Mouse (Mus musculus): ENCODE data around the gene Dcst1. TPM values are rescaled to one million over a fixed set of nuclear protein-coding genes. Genes with fewer than 3 reads are reported as not detected.
A peak's percentile ranks its signal among the peaks of the same experiment; 100 is the strongest.

The Dcst1 gene
- not detected in 2 replicates for polyA plus RNA-seq (2012; ENCODE audit: insufficient read depth, insufficient read length, missing spikeins)

GRCm38 (mm10) chr3:89365153-89365485 is at the start of gene Dcst1:
TSS of gene Dcst1 (minus strand) at chr3:89365253.
- Histone ChIP-seq H3K4me3 (ENCODE audit: insufficient read depth, low read length) (no peak within 1 kb of the TSS), H3K4me1 (ENCODE audit: control insufficient read depth, insufficient read depth, low read length) (peaks cover 4% of the 10 kb centered on the region), H3K27ac (ENCODE audit: insufficient read depth, low read depth, low read length) (no peak within 1 kb of the TSS)
- TF ChIP-seq POLR2A (IDR thresholded peaks at IDR 0.05; ENCODE audit: borderline replicate concordance, low read depth, low read length) (no peak), CTCF (IDR thresholded peaks at IDR 0.05; ENCODE audit: low read depth, low read length) (no peak)

- Histone ChIP-seq H3K4me3 (ENCODE audit: insufficient read depth, low read length) (peak within 1 kb of the TSS; percentile 79), H3K4me1 (ENCODE audit: control insufficient read depth, insufficient read depth, low read length) (peaks cover 11% of the 10 kb centered on the region), H3K27ac (ENCODE audit: insufficient read depth, low read depth, low read length) (peak within 1 kb of the TSS; percentile 31; the same call in 1 of the 2 replicates)
- TF ChIP-seq CTCF (IDR thresholded peaks at IDR 0.05; ENCODE audit: low read depth, low read length) (no peak), POLR2A (IDR thresholded peaks at IDR 0.05; ENCODE audit: borderline replicate concordance, low read depth, low read length) (no peak)
Measured at GRCm38 (mm10) chr3:89411490-89412393, 46.7 kb upstream of the Dcst1 start, which contains the start of gene Flad1. TSS of gene Flad1 (minus strand) at chr3:89411870.

- no peak overlapping the region for H3K27ac ChIP-seq (ENCODE audit: insufficient read depth, low read depth, low read length)
- peak overlapping the region; percentile 79 for H3K4me3 ChIP-seq (ENCODE audit: insufficient read depth, low read length)
Measured at GRCm38 (mm10) chr3:89410864-89411263, 45.8 kb upstream of the Dcst1 start.

GRCm38 (mm10) chr3:89409701-89410100 is 44.6 kb upstream of the Dcst1 start:
- peaks cover 5% of the 10 kb centered on the region for H3K4me1 ChIP-seq (ENCODE audit: control insufficient read depth, insufficient read depth, low read length)
- H3K27ac ChIP-seq (ENCODE audit: insufficient read depth, low read depth, low read length) = no peak overlapping the region
- no peak overlapping the region for H3K4me3 ChIP-seq (ENCODE audit: insufficient read depth, low read length)
- TF ChIP-seq POLR2A (IDR thresholded peaks at IDR 0.05; ENCODE audit: borderline replicate concordance, low read depth, low read length) (no peak), CTCF (IDR thresholded peaks at IDR 0.05; ENCODE audit: low read depth, low read length) (no peak)

More at GRCm38 (mm10) chr3:89410864-89411263, 45.8 kb upstream of the Dcst1 start:
- TF ChIP-seq CTCF (IDR thresholded peaks at IDR 0.05; ENCODE audit: low read depth, low read length) = no peak
- no peak for TF ChIP-seq POLR2A (IDR thresholded peaks at IDR 0.05; ENCODE audit: borderline replicate concordance, low read depth, low read length)
- peaks cover 5% of the 10 kb centered on the region for H3K4me1 ChIP-seq (ENCODE audit: control insufficient read depth, insufficient read depth, low read length)

- Histone ChIP-seq H3K27ac (ENCODE audit: insufficient read depth, low read depth, low read length) (no peak overlapping the region), H3K4me1 (ENCODE audit: control insufficient read depth, insufficient read depth, low read length) (peaks cover 5% of the 10 kb centered on the region), H3K4me3 (ENCODE audit: insufficient read depth, low read length) (no peak overlapping the region)
- no peak for TF ChIP-seq CTCF (IDR thresholded peaks at IDR 0.05; ENCODE audit: low read depth, low read length)
- no peak for TF ChIP-seq POLR2A (IDR thresholded peaks at IDR 0.05; ENCODE audit: borderline replicate concordance, low read depth, low read length)
Measured at GRCm38 (mm10) chr3:89408448-89408847, 43.4 kb upstream of the Dcst1 start.

- Histone ChIP-seq H3K4me1 (ENCODE audit: control insufficient read depth, insufficient read depth, low read length) (peaks cover 5% of the 10 kb centered on the region), H3K4me3 (ENCODE audit: insufficient read depth, low read length) (no peak overlapping the region), H3K27ac (ENCODE audit: insufficient read depth, low read depth, low read length) (no peak overlapping the region)
- TF ChIP-seq CTCF (IDR thresholded peaks at IDR 0.05; ENCODE audit: low read depth, low read length) = no peak
- TF ChIP-seq POLR2A (IDR thresholded peaks at IDR 0.05; ENCODE audit: borderline replicate concordance, low read depth, low read length) = no peak
Measured at GRCm38 (mm10) chr3:89406887-89407286, 41.8 kb upstream of the Dcst1 start.

GRCm38 (mm10) chr3:89402693-89403092 is 37.6 kb upstream of the Dcst1 start, which contains the start of gene Lenep:
TSS of gene Lenep (minus strand) at chr3:89402793.
- H3K4me3 ChIP-seq (ENCODE audit: insufficient read depth, low read length) = no peak within 1 kb of the TSS
- no peaks in the 10 kb centered on the region for H3K4me1 ChIP-seq (ENCODE audit: control insufficient read depth, insufficient read depth, low read length)
- H3K27ac ChIP-seq (ENCODE audit: insufficient read depth, low read depth, low read length) = no peak within 1 kb of the TSS
- TF ChIP-seq POLR2A (IDR thresholded peaks at IDR 0.05; ENCODE audit: borderline replicate concordance, low read depth, low read length) (no peak), CTCF (IDR thresholded peaks at IDR 0.05; ENCODE audit: low read depth, low read length) (no peak)

- no peak overlapping the region for H3K27ac ChIP-seq (ENCODE audit: insufficient read depth, low read depth, low read length)
- TF ChIP-seq POLR2A (IDR thresholded peaks at IDR 0.05; ENCODE audit: borderline replicate concordance, low read depth, low read length) (no peak), CTCF (IDR thresholded peaks at IDR 0.05; ENCODE audit: low read depth, low read length) (no peak)
- H3K4me1 ChIP-seq (ENCODE audit: control insufficient read depth, insufficient read depth, low read length) = peaks cover 3% of the 10 kb centered on the region; the same call in 1 of the 2 replicates
- H3K4me3 ChIP-seq (ENCODE audit: insufficient read depth, low read length) = no peak overlapping the region
Measured at GRCm38 (mm10) chr3:89401329-89401728, 36.3 kb upstream of the Dcst1 start.

- H3K27ac ChIP-seq (ENCODE audit: insufficient read depth, low read depth, low read length) = no peak overlapping the region
- peaks cover 3% of the 10 kb centered on the region; the same call in 1 of the 2 replicates for H3K4me1 ChIP-seq (ENCODE audit: control insufficient read depth, insufficient read depth, low read length)
- TF ChIP-seq CTCF (IDR thresholded peaks at IDR 0.05; ENCODE audit: low read depth, low read length) (no peak), POLR2A (IDR thresholded peaks at IDR 0.05; ENCODE audit: borderline replicate concordance, low read depth, low read length) (no peak)
- peak overlapping the region; percentile 49; the same call in 1 of the 2 replicates for H3K4me3 ChIP-seq (ENCODE audit: insufficient read depth, low read length)
Measured at GRCm38 (mm10) chr3:89396654-89397005, 31.6 kb upstream of the Dcst1 start.

Data from bone marrow macrophage, adult 2 months (primary cell).